In genomic region chr11:77492911-77493332, GRCm38 (mm10) we compare ENCODE assay signal across 8 mouse cellular contexts. TPM values are rescaled to one million over a fixed set of nuclear protein-coding genes. Genes with fewer than 3 reads are reported as not detected.
A peak's percentile ranks its signal among the peaks of the same experiment; 100 is the strongest.
DNase-seq lines count a peak whose midpoint lies in the region; ATAC-seq and TF ChIP-seq lines count a peak whose summit lies in the region.

No protein-coding gene starts in this region.

- peaks cover 28% of the 10 kb centered on the region for H3K27me3 ChIP-seq in G1E (ENCODE audit: insufficient read depth, low read length)
- no peaks in the 10 kb centered on the region for H3K27me3 ChIP-seq in forebrain, embryonic 15.5 days
- no peaks in the 10 kb centered on the region for H3K27me3 ChIP-seq in lung, embryonic 16.5 days (ENCODE audit: control insufficient read depth, insufficient read depth, low read depth, low read length)

- peaks cover 24% of the 10 kb centered on the region for H3K36me3 ChIP-seq in G1E (replicated peaks)
- H3K36me3 ChIP-seq in forebrain, embryonic 15.5 days = no peaks in the 10 kb centered on the region
- no peaks in the 10 kb centered on the region for H3K36me3 ChIP-seq in lung, embryonic 16.5 days (ENCODE audit: control insufficient read depth, insufficient read depth, low read length)

- H3K4me2 ChIP-seq in forebrain, embryonic 15.5 days (replicated peaks) = peak overlapping the region; percentile 94
- peak overlapping the region; percentile 88 for H3K4me2 ChIP-seq in lung, embryonic 16.5 days (ENCODE audit: low read depth, low read length)

- peak overlapping the region; percentile 94 for H3K4me3 ChIP-seq in G1E (ENCODE audit: low read depth, low read length)
- peak overlapping the region; percentile 93 for H3K4me3 ChIP-seq in forebrain, embryonic 15.5 days
- H3K4me3 ChIP-seq in lung, embryonic 16.5 days (ENCODE audit: low read length) = peak overlapping the region; percentile 88

- WGBS in forebrain, embryonic 15.5 days = under 1% methylated on average over 28 of the region's 32 CpGs
- WGBS in lung, embryonic 16.5 days = under 1% methylated on average over 21 of the region's 32 CpGs

- intact Hi-C loops in heart, postnatal 25 days (cut with DNase I) = no loop called here

- H3K9ac ChIP-seq in forebrain, embryonic 15.5 days (replicated peaks) = peak overlapping the region; percentile 53
- peak overlapping the region; percentile 85 for H3K9ac ChIP-seq in lung, embryonic 16.5 days (ENCODE audit: low read length)

- H3K9me3 ChIP-seq in G1E (replicated peaks) = 0 out of 2 replicates have a peak, but pooled peaks cover 5% of the 10 kb centered on the region
- no peaks in the 10 kb centered on the region for H3K9me3 ChIP-seq in forebrain, embryonic 15.5 days
- no peaks in the 10 kb centered on the region for H3K9me3 ChIP-seq in lung, embryonic 16.5 days (ENCODE audit: control insufficient read depth, low read length)

- peaks cover 76% of the 10 kb centered on the region for H3K4me1 ChIP-seq in G1E (ENCODE audit: insufficient read depth, low read depth, low read length)
- H3K4me1 ChIP-seq in forebrain, embryonic 15.5 days = peaks cover 72% of the 10 kb centered on the region
- peaks cover 62% of the 10 kb centered on the region for H3K4me1 ChIP-seq in lung, embryonic 16.5 days (replicated peaks; ENCODE audit: control insufficient read depth, insufficient read depth, low read length)

- H3K27ac ChIP-seq in forebrain, embryonic 15.5 days (replicated peaks) = peak overlapping the region; percentile 92
- peak overlapping the region; percentile 87 for H3K27ac ChIP-seq in lung, embryonic 16.5 days (ENCODE audit: low read length)

- peak; percentile 50; the same call in 1 of the 2 replicates for ATAC-seq in G1E (ENCODE audit: extremely low read depth, insufficient number of reproducible peaks, low FRiP score, poor library complexity, severe bottlenecking)
- ATAC-seq in forebrain, embryonic 15.5 days (replicated peaks) = peak; percentile 70
- ATAC-seq in lung, embryonic 16.5 days (ENCODE audit: low read depth) = peak; percentile 74

- TF ChIP-seq CTCF in G1E (IDR thresholded peaks at IDR 0.05; ENCODE audit: low read depth, low read length) = no peak

- DNase-seq in G1E (ENCODE audit: low spot score) = peak; percentile 97
- DNase-seq in cerebellum, adult 11-12 months = peak; percentile 96
- DNase-seq in heart, postnatal 25 days (ENCODE audit: low spot score) = peak; percentile 92
- peak; percentile 80 to 89 for DNase-seq in layer of hippocampus, adult 8-10 months (ENCODE audit: low spot score in 2 of 2)
- DNase-seq in ovary, postnatal 14 days (ENCODE audit: low spot score) = peak; percentile 87
- peak; percentile 89 to 90 for DNase-seq in thymus, postnatal 10 days (ENCODE audit: low spot score in 2 of 2)

RNA-seq across cellular contexts. Expression of gene Git1, which starts 0.4 kb away (rescaled TPM):
- total RNA-seq in G1E (2014; fragmentation: Nextera tagmentation) (42.8 and 51.4 TPM in 2 replicates), G1E (2017) (9.5 and 9.6 TPM in 2 replicates)
- 90.7 and 98.0 TPM in 2 replicates for polyA plus RNA-seq in G1E (2012)
- 14.4 and 15.9 TPM in 2 replicates for polyA plus RNA-seq in forebrain, embryonic 15.5 days (2015; fragmentation: Nextera tagmentation; extraction: Ambion mirVana)
- 10 to 100 TPM; 51.3 TPM for total RNA-seq in heart, postnatal 25 days (2021)
- 100 to 1,000 TPM; 266 to 292 (median 282) TPM for total RNA-seq in layer of hippocampus, adult 8-10 months (2022)
- polyA plus RNA-seq in lung, embryonic 16.5 days (2015; fragmentation: Nextera tagmentation; extraction: Ambion mirVana) = 9.1 and 9.2 TPM in 2 replicates

RNA-seq across cellular contexts. Expression of gene Ankrd13b, which starts 3.4 kb away (rescaled TPM):
- 1.3 TPM in 1 of 2 replicates, not detected in the other for total RNA-seq in G1E (2014; fragmentation: Nextera tagmentation)
- total RNA-seq in G1E (2017) = 0.12 TPM in 1 of 2 replicates, not detected in the other
- 0.36 and 0.41 TPM in 2 replicates for polyA plus RNA-seq in G1E (2012)
- polyA plus RNA-seq in forebrain, embryonic 15.5 days (2015; fragmentation: Nextera tagmentation; extraction: Ambion mirVana) = 37.3 and 41.8 TPM in 2 replicates
- 10 to 100 TPM; 10.7 to 11.7 TPM for total RNA-seq in heart, postnatal 25 days (2021)
- total RNA-seq in layer of hippocampus, adult 8-10 months (2022) = 10 to 100 TPM; 71.2 to 78.4 (median 73.7) TPM
- 2.8 and 3.0 TPM in 2 replicates for polyA plus RNA-seq in lung, embryonic 16.5 days (2015; fragmentation: Nextera tagmentation; extraction: Ambion mirVana)

RNA-seq across cellular contexts. Expression of gene Abhd15, which starts 22.0 kb away (rescaled TPM):
- total RNA-seq in G1E (2014; fragmentation: Nextera tagmentation) (0.30 TPM in 1 of 2 replicates, not detected in the other), G1E (2017) (0.12 and 0.27 TPM in 2 replicates)
- 0.29 and 0.34 TPM in 2 replicates for polyA plus RNA-seq in G1E (2012)
- 1.9 and 2.4 TPM in 2 replicates for polyA plus RNA-seq in forebrain, embryonic 15.5 days (2015; fragmentation: Nextera tagmentation; extraction: Ambion mirVana)
- 1 to 10 TPM; 1.9 to 2.0 TPM for total RNA-seq in heart, postnatal 25 days (2021)
- 1 to 10 TPM; 1.0 to 2.4 (median 1.6) TPM for total RNA-seq in layer of hippocampus, adult 8-10 months (2022)
- 3.9 and 4.0 TPM in 2 replicates for polyA plus RNA-seq in lung, embryonic 16.5 days (2015; fragmentation: Nextera tagmentation; extraction: Ambion mirVana)

RNA-seq across cellular contexts. Expression of gene Trp53i13, which starts 22.9 kb away (rescaled TPM):
- 1.4 and 7.0 TPM in 2 replicates for total RNA-seq in G1E (2014; fragmentation: Nextera tagmentation)
- total RNA-seq in G1E (2017) = 0.71 and 1.4 TPM in 2 replicates
- polyA plus RNA-seq in G1E (2012) = 5.4 and 6.0 TPM in 2 replicates
- polyA plus RNA-seq in forebrain, embryonic 15.5 days (2015; fragmentation: Nextera tagmentation; extraction: Ambion mirVana) = 15.0 and 19.5 TPM in 2 replicates
- 1 to 10 TPM; 8.4 to 9.6 TPM for total RNA-seq in heart, postnatal 25 days (2021)
- 1 to 10 TPM; 4.9 to 9.1 (median 8.8) TPM for total RNA-seq in layer of hippocampus, adult 8-10 months (2022)
- polyA plus RNA-seq in lung, embryonic 16.5 days (2015; fragmentation: Nextera tagmentation; extraction: Ambion mirVana) = 31.3 and 32.2 TPM in 2 replicates

RNA-seq across cellular contexts. Expression of gene Gm10392, which starts 26.1 kb away (rescaled TPM):
- not detected in 2 replicates for total RNA-seq in G1E (2014; fragmentation: Nextera tagmentation)
- total RNA-seq in G1E (2017) = 0.12 and 0.38 TPM in 2 replicates
- polyA plus RNA-seq in G1E (2012) = not detected in 2 replicates
- polyA plus RNA-seq in forebrain, embryonic 15.5 days (2015; fragmentation: Nextera tagmentation; extraction: Ambion mirVana) = not detected in 2 replicates
- not detected for total RNA-seq in heart, postnatal 25 days (2021)
- under 1 TPM in 1 of 4 experiments, not detected in 3; 0.20 TPM for total RNA-seq in layer of hippocampus, adult 8-10 months (2022)
- polyA plus RNA-seq in lung, embryonic 16.5 days (2015; fragmentation: Nextera tagmentation; extraction: Ambion mirVana) = 0.18 TPM in 1 of 2 replicates, not detected in the other

Comparison
In these comparisons a context has a peak if more than half of its experiments do, and no peak if none do; other contexts are left out.
1. Peak in every context shown above with its lines: DNase-seq, ATAC-seq, H3K4me3 ChIP-seq and H3K27ac ChIP-seq.
2. RNA of gene Git1, which starts 0.4 kb away (total RNA-seq): 266 to 292 TPM in layer of hippocampus, adult 8-10 months; 51.3 TPM in heart, postnatal 25 days and 9.5 to 51.4 TPM in G1E; every median in the first group is over 4 times any median in the second.
3. RNA of gene Ankrd13b, which starts 3.4 kb away (total RNA-seq): 71.2 to 78.4 TPM in layer of hippocampus, adult 8-10 months; 10.7 to 11.7 TPM in heart, postnatal 25 days and 0.12 to 1.3 TPM in G1E; every median in the first group is over 4 times any median in the second.